Mouse (Mus musculus): ENCODE data around the gene Hoxd11. TPM values are rescaled to one million over a fixed set of nuclear protein-coding genes. Genes with fewer than 3 reads are reported as not detected.

Hoxd11 gene
- total RNA-seq, 1 experiment from 2014 or later, result not detected

GRCm38 (mm10) chr2:74660421-74661375 lies 18.7 kb upstream of the Hoxd11 start:
- no peak for ATAC-seq (replicated peaks in 1 of 2; ENCODE audit: insufficient read depth in 1 of 2, low FRiP score in 2 of 2, low TSS enrichment in 1 of 2, low read depth in 1 of 2, poor library complexity in 2 of 2, severe bottlenecking in 2 of 2)

- ATAC-seq (replicated peaks in 1 of 2; ENCODE audit: insufficient read depth in 1 of 2, low FRiP score in 2 of 2, low TSS enrichment in 1 of 2, low read depth in 1 of 2, poor library complexity in 2 of 2, severe bottlenecking in 2 of 2), result no peak
Observed at GRCm38 (mm10) chr2:74661685-74662084, 17.7 kb upstream of the Hoxd11 start.

- ATAC-seq (replicated peaks in 1 of 2; ENCODE audit: insufficient read depth in 1 of 2, low FRiP score in 2 of 2, low TSS enrichment in 1 of 2, low read depth in 1 of 2, poor library complexity in 2 of 2, severe bottlenecking in 2 of 2), result peak; percentile 57 to 65; a peak in 3 of 4 replicates
Observed at GRCm38 (mm10) chr2:74663291-74663925, 15.9 kb upstream of the Hoxd11 start.

DNA sequence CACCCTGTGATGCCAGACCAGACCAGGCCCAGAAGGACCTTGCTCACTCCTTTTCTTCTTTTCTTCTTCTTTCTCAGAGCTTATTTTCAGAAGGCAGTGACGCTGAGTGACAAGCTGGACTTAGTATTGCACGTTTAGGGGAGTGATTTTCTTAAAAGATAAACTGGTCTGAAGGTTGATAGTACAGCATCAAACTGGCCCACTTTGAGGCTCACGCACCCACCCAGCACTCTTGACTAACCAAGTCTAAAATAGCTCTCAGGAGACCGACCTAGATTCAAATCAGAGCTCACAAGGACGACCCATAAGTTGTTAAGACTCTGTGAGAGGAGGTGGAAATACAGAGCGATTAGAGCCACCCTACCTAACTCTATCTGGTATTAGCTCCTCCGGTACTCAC lies 12.9 kb upstream of the Hoxd11 start:
- ATAC-seq (replicated peaks in 1 of 2; ENCODE audit: insufficient read depth in 1 of 2, low FRiP score in 2 of 2, low TSS enrichment in 1 of 2, low read depth in 1 of 2, poor library complexity in 2 of 2, severe bottlenecking in 2 of 2), result no peak

DNA sequence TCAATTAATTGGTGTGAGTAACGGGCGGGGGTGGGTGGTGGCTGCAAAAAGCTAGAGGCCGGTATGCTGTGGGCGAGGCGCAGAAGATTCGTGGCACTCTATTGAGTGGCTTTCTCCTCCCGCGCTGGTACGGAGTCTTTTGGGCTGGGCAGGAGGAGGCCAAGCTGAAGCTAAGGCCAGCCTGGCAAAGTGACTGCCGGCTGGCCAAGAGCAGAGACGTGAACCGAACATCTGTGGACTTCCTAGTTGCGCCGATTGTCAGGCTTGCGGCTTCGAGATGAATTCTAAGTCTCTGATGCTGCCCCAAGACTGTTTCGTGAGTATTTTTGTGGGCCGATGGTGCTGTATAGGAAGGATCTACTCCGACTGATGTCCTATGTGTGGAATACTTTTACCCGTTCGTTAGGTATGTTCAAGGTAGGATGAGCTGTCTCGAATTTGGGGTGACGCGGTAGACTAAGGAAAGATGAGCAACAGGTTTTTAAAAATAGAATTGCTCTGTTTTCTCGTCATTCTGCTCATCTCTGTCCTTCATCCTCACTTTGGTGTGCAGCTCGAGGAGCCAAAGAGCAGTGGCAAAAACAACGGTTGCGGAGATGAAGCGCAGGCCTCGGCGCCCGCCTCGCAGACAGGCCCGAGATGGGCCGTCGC lies 12.0 kb upstream of the Hoxd11 start:
- no peak for ATAC-seq (replicated peaks in 1 of 2; ENCODE audit: insufficient read depth in 1 of 2, low FRiP score in 2 of 2, low TSS enrichment in 1 of 2, low read depth in 1 of 2, poor library complexity in 2 of 2, severe bottlenecking in 2 of 2)

DNA sequence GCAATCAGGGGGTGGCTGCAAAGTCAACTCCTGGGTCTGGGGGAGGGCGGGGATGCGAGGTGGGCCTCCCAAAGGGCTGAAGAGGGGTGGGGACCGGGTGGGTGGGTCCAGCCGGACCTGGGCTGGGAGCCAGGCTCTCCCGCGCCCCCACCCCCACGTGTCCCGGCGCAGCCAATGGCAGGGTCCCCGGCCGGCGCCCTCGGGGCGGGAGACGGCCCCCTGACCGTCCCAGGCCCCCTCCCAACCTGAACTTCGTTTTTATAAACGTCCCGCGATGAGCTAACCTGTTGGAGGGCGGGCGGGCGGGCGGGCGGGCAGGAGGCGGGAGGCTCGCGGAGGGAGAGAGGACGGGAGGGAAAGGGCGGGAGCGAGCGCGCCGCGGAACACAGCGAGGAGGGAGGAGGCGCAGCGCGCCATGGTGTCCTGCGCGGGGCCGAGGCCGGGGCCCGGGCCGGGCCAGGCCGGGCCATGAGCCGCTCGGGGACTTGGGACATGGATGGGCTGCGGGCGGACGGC lies 11.5 kb upstream of the Hoxd11 start, which contains the start of gene Hoxd13:
Gene Hoxd13, plus strand, starts transcription at position 469 of the 516 bp plus-strand sequence.
- no peak for ATAC-seq (replicated peaks in 1 of 2; ENCODE audit: insufficient read depth in 1 of 2, low FRiP score in 2 of 2, low TSS enrichment in 1 of 2, low read depth in 1 of 2, poor library complexity in 2 of 2, severe bottlenecking in 2 of 2)

DNA sequence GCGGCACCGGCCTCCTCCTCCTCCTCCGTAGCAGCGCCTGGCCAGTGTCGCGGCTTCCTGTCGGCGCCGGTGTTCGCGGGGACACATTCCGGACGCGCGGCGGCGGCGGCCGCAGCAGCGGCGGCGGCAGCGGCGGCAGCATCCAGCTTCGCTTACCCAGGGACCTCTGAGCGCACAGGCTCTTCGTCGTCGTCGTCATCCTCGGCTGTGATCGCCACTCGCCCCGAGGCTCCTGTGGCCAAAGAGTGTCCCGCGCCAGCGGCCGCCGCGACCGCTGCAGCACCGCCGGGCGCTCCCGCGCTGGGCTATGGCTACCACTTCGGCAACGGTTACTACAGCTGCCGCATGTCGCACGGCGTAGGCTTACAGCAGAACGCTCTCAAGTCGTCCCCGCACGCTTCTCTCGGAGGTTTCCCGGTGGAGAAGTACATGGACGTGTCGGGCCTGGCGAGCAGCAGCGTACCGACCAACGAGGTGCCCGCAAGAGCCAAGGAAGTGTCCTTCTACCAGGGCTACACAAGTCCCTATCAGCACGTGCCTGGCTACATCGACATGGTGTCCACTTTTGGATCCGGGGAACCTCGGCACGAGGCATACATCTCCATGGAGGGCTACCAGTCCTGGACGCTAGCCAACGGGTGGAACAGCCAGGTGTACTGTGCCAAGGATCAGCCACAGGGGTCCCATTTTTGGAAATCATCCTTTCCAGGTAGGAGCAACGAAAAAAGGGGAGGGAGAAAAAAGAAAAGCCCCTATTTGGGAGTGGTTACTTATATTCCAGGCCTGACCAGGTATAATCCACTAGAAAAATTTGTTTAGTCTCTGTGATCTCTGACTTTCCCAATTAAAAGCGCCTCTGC lies 10.8 kb upstream of the Hoxd11 start:
- ATAC-seq (replicated peaks in 1 of 2; ENCODE audit: insufficient read depth in 1 of 2, low FRiP score in 2 of 2, low TSS enrichment in 1 of 2, low read depth in 1 of 2, poor library complexity in 2 of 2, severe bottlenecking in 2 of 2), result no peak

GRCm38 (mm10) chr2:74669230-74669578 lies 10.2 kb upstream of the Hoxd11 start:
- no peak for ATAC-seq (replicated peaks in 1 of 2; ENCODE audit: insufficient read depth in 1 of 2, low FRiP score in 2 of 2, low TSS enrichment in 1 of 2, low read depth in 1 of 2, poor library complexity in 2 of 2, severe bottlenecking in 2 of 2)

DNA sequence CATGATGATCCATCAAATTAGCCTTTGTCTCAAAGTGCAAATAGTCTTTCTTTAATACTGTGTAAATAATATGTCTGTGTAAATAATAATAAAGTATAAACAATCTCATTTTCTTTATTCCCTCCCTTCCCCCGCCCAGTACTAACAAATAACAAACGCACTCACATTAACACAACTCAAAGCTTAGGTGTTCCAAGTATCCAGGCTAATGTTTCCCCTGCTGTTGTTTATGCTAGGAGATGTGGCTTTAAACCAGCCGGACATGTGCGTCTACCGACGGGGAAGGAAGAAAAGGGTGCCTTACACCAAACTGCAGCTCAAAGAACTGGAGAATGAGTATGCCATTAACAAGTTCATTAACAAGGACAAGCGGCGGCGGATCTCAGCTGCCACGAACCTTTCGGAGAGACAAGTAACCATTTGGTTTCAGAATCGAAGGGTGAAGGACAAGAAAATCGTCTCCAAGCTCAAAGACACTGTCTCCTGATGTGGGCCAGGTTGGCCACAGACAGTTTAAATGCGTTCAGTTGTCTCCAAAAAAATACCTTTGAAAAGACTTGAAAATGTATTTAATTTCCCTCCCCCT lies 9.6 kb upstream of the Hoxd11 start:
- ATAC-seq (replicated peaks in 1 of 2; ENCODE audit: insufficient read depth in 1 of 2, low FRiP score in 2 of 2, low TSS enrichment in 1 of 2, low read depth in 1 of 2, poor library complexity in 2 of 2, severe bottlenecking in 2 of 2), result no peak

- ATAC-seq (replicated peaks in 1 of 2; ENCODE audit: insufficient read depth in 1 of 2, low FRiP score in 2 of 2, low TSS enrichment in 1 of 2, low read depth in 1 of 2, poor library complexity in 2 of 2, severe bottlenecking in 2 of 2), result no peak
Observed at GRCm38 (mm10) chr2:74670632-74671188, 8.6 kb upstream of the Hoxd11 start.

- no peak for ATAC-seq (replicated peaks in 1 of 2; ENCODE audit: insufficient read depth in 1 of 2, low FRiP score in 2 of 2, low TSS enrichment in 1 of 2, low read depth in 1 of 2, poor library complexity in 2 of 2, severe bottlenecking in 2 of 2)
Observed at GRCm38 (mm10) chr2:74671847-74672246, 7.5 kb upstream of the Hoxd11 start.

DNA sequence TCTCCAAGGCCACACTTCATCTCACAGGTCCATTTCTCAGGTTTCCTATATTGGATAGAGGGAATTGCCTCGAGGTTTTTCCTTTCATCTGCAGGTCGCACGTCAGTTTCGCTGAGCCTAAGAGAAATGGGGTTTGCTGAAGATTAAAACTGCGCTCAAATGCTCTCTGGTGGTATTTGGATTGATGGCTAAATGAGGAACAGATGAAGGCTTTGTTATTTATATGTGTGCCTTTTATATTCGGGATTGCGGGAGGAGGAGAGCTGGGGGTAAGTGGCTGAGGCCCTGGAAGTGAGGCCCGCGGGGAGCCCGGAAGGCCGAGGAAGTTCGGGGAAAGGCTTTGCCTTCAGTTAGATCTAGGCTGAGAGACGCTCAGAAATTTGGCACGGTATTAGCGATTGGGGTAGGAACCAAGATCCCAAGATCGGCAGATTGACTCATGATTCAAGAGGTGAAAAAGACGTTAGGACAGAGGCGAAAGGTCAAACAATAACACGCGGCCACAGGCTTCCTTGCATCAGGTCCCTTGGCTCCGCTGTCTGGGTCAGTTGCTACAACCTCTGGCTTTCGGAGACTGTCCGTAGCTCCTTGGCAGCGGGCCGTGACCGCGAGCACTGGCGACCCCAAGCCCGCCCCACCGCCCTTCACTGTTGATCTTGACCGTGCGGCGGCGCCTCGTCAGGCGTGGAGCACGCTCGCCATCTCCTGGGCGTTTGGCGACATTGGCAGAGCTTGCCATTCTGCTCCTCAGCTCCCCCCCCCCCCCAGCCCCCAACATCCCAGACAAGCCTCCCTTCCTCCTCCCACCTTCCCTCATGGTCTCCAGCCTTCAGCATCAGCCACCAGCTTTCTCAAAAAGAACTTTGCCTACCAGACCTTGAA lies 6.6 kb upstream of the Hoxd11 start:
- peak in 1 of 2 experiments; percentile 67; a peak in 1 of 4 replicates for ATAC-seq (replicated peaks in 1 of 2; ENCODE audit: insufficient read depth in 1 of 2, low FRiP score in 2 of 2, low TSS enrichment in 1 of 2, low read depth in 1 of 2, poor library complexity in 2 of 2, severe bottlenecking in 2 of 2)

- ATAC-seq (replicated peaks in 1 of 2; ENCODE audit: insufficient read depth in 1 of 2, low FRiP score in 2 of 2, low TSS enrichment in 1 of 2, low read depth in 1 of 2, poor library complexity in 2 of 2, severe bottlenecking in 2 of 2), result no peak
Observed at GRCm38 (mm10) chr2:74673835-74674425, 5.4 kb upstream of the Hoxd11 start.

DNA sequence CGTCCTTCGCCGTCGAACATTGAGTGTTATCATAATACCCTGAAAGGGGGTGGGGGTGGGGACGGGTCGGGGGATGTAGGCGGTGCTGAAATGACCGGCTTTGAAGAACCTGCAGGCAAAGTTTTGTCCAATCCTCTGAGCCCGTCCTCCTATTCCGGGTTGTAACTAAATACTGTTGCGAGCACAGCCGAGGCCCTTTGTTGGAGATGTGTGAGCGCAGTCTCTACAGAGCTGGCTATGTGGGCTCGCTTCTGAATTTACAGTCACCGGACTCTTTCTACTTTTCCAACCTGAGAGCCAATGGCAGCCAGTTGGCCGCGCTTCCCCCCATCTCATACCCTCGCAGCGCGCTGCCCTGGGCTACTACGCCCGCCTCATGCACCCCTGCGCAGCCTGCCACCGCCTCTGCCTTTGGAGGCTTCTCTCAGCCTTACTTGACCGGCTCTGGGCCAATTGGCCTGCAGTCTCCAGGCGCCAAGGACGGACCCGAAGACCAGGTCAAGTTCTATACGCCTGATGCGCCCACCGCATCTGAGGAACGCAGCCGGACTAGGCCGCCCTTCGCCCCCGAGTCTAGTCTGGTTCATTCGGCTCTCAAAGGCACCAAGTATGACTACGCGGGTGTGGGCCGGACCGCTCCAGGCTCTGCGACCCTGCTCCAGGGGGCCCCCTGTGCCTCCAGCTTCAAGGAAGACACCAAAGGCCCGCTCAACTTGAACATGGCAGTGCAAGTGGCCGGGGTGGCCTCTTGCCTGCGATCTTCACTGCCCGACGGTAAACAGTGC lies 4.3 kb upstream of the Hoxd11 start, which contains the start of gene Hoxd12:
Gene Hoxd12, plus strand, starts transcription at position 133 of the 785 bp plus-strand sequence.
- ATAC-seq (replicated peaks in 1 of 2; ENCODE audit: insufficient read depth in 1 of 2, low FRiP score in 2 of 2, low TSS enrichment in 1 of 2, low read depth in 1 of 2, poor library complexity in 2 of 2, severe bottlenecking in 2 of 2), result no peak

All from hematopoietic stem cell, adult 5-6 weeks (primary cell).